Mouse (Mus musculus): ENCODE data around the gene Hexim1. TPM values are rescaled to one million over a fixed set of nuclear protein-coding genes. Genes with fewer than 3 reads are reported as not detected.

Hexim1 gene
- total and polyA plus RNA-seq, 2 experiments = 10.2 to 12.1 TPM

GRCm38 (mm10) chr11:103099352-103099940 is 16.6 kb upstream of the Hexim1 start:
- H3K27me3 ChIP-seq (ENCODE audit: control insufficient read depth, insufficient read depth, low read length) = 0 out of 2 replicates have a peak, but pooled peaks cover 3% of the 10 kb centered on the region
- no peak for DNase-seq (ENCODE audit: extremely low read depth, low read depth, low spot score)
- WGBS = 75% methylated on average over 12 of the region's 12 CpGs
- no peaks in the 10 kb centered on the region for H3K36me3 ChIP-seq (ENCODE audit: control insufficient read depth, insufficient read depth, low read length)
- H3K79me2 ChIP-seq (ENCODE audit: control insufficient read depth, insufficient read depth, low read length) = peaks cover 4% of the 10 kb centered on the region; the same call in 1 of the 2 replicates
- H3K9ac ChIP-seq (ENCODE audit: low read depth, low read length) = no peak overlapping the region
- H3K4me3 ChIP-seq (ENCODE audit: insufficient read depth, low read depth, low read length) = no peak overlapping the region
- peaks cover 11% of the 10 kb centered on the region for H3K4me1 ChIP-seq (ENCODE audit: control insufficient read depth, insufficient read depth, low read length)
- TF ChIP-seq POLR2A (IDR thresholded peaks at IDR 0.05; ENCODE audit: extremely low read depth, insufficient read depth, low read length) (no peak), CTCF (IDR thresholded peaks at IDR 0.05; ENCODE audit: low read depth, low read length) (no peak)
- no peak overlapping the region for H3K27ac ChIP-seq (replicated peaks; ENCODE audit: insufficient read depth, low read depth, low read length)

- 76% methylated on average over 8 of the region's 8 CpGs for WGBS
- no peak overlapping the region for H3K4me3 ChIP-seq (ENCODE audit: insufficient read depth, low read depth, low read length)
- H3K27ac ChIP-seq (replicated peaks; ENCODE audit: insufficient read depth, low read depth, low read length) = no peak overlapping the region
- no peaks in the 10 kb centered on the region for H3K36me3 ChIP-seq (ENCODE audit: control insufficient read depth, insufficient read depth, low read length)
- H3K27me3 ChIP-seq (ENCODE audit: control insufficient read depth, insufficient read depth, low read length) = 0 out of 2 replicates have a peak, but pooled peaks cover 3% of the 10 kb centered on the region
- peaks cover 7% of the 10 kb centered on the region; the same call in 1 of the 2 replicates for H3K79me2 ChIP-seq (ENCODE audit: control insufficient read depth, insufficient read depth, low read length)
- no peak for DNase-seq (ENCODE audit: extremely low read depth, low read depth, low spot score)
- H3K9ac ChIP-seq (ENCODE audit: low read depth, low read length) = no peak overlapping the region
- peaks cover 18% of the 10 kb centered on the region for H3K4me1 ChIP-seq (ENCODE audit: control insufficient read depth, insufficient read depth, low read length)
- TF ChIP-seq POLR2A (IDR thresholded peaks at IDR 0.05; ENCODE audit: extremely low read depth, insufficient read depth, low read length) = no peak
- TF ChIP-seq CTCF (IDR thresholded peaks at IDR 0.05; ENCODE audit: low read depth, low read length) = no peak
These were observed 15.7 kb upstream of the Hexim1 start for GRCm38 (mm10) chr11:103100361-103100760.

GRCm38 (mm10) chr11:103101481-103101865 is 14.6 kb upstream of the Hexim1 start, which contains the start of the genes Plcd3 and Acbd4:
Plcd3 (minus strand) TSS chr11:103101658.
Acbd4 (plus strand) TSS chr11:103101682.
- TF ChIP-seq POLR2A (IDR thresholded peaks at IDR 0.05; ENCODE audit: extremely low read depth, insufficient read depth, low read length) (peak; percentile 58), CTCF (IDR thresholded peaks at IDR 0.05; ENCODE audit: low read depth, low read length) (no peak)
- Histone ChIP-seq H3K79me2 (ENCODE audit: control insufficient read depth, insufficient read depth, low read length) (peaks cover 7% of the 10 kb centered on the region; the same call in 1 of the 2 replicates), H3K4me1 (ENCODE audit: control insufficient read depth, insufficient read depth, low read length) (peaks cover 25% of the 10 kb centered on the region), H3K27me3 (ENCODE audit: control insufficient read depth, insufficient read depth, low read length) (0 out of 2 replicates have a peak, but pooled peaks cover 3% of the 10 kb centered on the region), H3K9ac (ENCODE audit: low read depth, low read length) (peak within 1 kb of the TSS; percentile 77), H3K4me3 (ENCODE audit: insufficient read depth, low read depth, low read length) (peak within 1 kb of the TSS; percentile 69), H3K36me3 (ENCODE audit: control insufficient read depth, insufficient read depth, low read length) (no peaks in the 10 kb centered on the region), H3K27ac (replicated peaks; ENCODE audit: insufficient read depth, low read depth, low read length) (peak within 1 kb of the TSS; percentile 42)
- WGBS = 1% methylated on average over 33 of the region's 34 CpGs
- DNase-seq (ENCODE audit: extremely low read depth, low read depth, low spot score) = peak; percentile 52

- H3K4me1 ChIP-seq (ENCODE audit: control insufficient read depth, insufficient read depth, low read length) = peaks cover 28% of the 10 kb centered on the region
- 0 out of 2 replicates have a peak, but pooled peaks cover 3% of the 10 kb centered on the region for H3K27me3 ChIP-seq (ENCODE audit: control insufficient read depth, insufficient read depth, low read length)
- no peak for TF ChIP-seq CTCF (IDR thresholded peaks at IDR 0.05; ENCODE audit: low read depth, low read length)
- TF ChIP-seq POLR2A (IDR thresholded peaks at IDR 0.05; ENCODE audit: extremely low read depth, insufficient read depth, low read length) = no peak
- H3K36me3 ChIP-seq (ENCODE audit: control insufficient read depth, insufficient read depth, low read length) = no peaks in the 10 kb centered on the region
- H3K79me2 ChIP-seq (ENCODE audit: control insufficient read depth, insufficient read depth, low read length) = peaks cover 7% of the 10 kb centered on the region; the same call in 1 of the 2 replicates
- peak overlapping the region; percentile 69 for H3K4me3 ChIP-seq (ENCODE audit: insufficient read depth, low read depth, low read length)
- no peak for DNase-seq (ENCODE audit: extremely low read depth, low read depth, low spot score)
- peak overlapping the region; percentile 42 for H3K27ac ChIP-seq (replicated peaks; ENCODE audit: insufficient read depth, low read depth, low read length)
- peak overlapping the region; percentile 77 for H3K9ac ChIP-seq (ENCODE audit: low read depth, low read length)
- WGBS = 1% methylated on average over 30 of the region's 30 CpGs
These were observed 14.0 kb upstream of the Hexim1 start for GRCm38 (mm10) chr11:103101866-103102501.

GRCm38 (mm10) chr11:103102725-103103349 is 13.2 kb upstream of the Hexim1 start:
- under 1% methylated on average over 35 of the region's 35 CpGs for WGBS
- Histone ChIP-seq H3K36me3 (ENCODE audit: control insufficient read depth, insufficient read depth, low read length) (no peaks in the 10 kb centered on the region), H3K4me3 (ENCODE audit: insufficient read depth, low read depth, low read length) (peak overlapping the region; percentile 77), H3K9ac (ENCODE audit: low read depth, low read length) (peak overlapping the region; percentile 83), H3K4me1 (ENCODE audit: control insufficient read depth, insufficient read depth, low read length) (peaks cover 28% of the 10 kb centered on the region), H3K27ac (replicated peaks; ENCODE audit: insufficient read depth, low read depth, low read length) (peak overlapping the region; percentile 68), H3K27me3 (ENCODE audit: control insufficient read depth, insufficient read depth, low read length) (0 out of 2 replicates have a peak, but pooled peaks cover 3% of the 10 kb centered on the region), H3K79me2 (ENCODE audit: control insufficient read depth, insufficient read depth, low read length) (peaks cover 7% of the 10 kb centered on the region; the same call in 1 of the 2 replicates)
- peak; percentile 98 for DNase-seq (ENCODE audit: extremely low read depth, low read depth, low spot score)
- peak; percentile 100 for TF ChIP-seq CTCF (IDR thresholded peaks at IDR 0.05; ENCODE audit: low read depth, low read length)
- TF ChIP-seq POLR2A (IDR thresholded peaks at IDR 0.05; ENCODE audit: extremely low read depth, insufficient read depth, low read length) = peak; percentile 88
